In the genomic region with DNA sequence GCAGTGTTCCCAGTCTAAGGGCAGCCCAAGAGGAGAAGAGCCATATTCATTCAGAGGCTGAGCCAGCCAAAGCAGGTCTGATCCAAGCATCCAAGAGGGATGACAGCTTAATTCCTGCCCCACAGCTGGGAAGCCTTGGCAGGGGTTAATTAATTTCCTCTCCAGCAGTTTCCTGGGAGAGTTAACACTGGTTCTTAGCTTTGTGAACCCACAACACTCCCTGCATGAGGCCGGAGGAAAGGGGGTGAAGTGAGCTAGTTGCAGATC, we compare ENCODE assay signal across 20 mouse cellular contexts.
DNase-seq lines count a peak whose midpoint lies in the region; ATAC-seq and TF ChIP-seq lines count a peak whose summit lies in the region.
"Had no signal": no experiment of that assay in that cellular context is flagged by ENCODE, and none has a peak within 500 bp of the region (broad histone marks: within the 10 kb centered on the region; RNA-seq: fewer than 3 reads in every experiment).

No protein-coding gene starts in this region.

- H3K4me3 ChIP-seq in forebrain, embryonic 13.5 days, result no peak overlapping the region
- H3K4me3 ChIP-seq in hindbrain, embryonic 15.5 days, result no peak overlapping the region
- no peak overlapping the region for H3K4me3 ChIP-seq in midbrain, embryonic 15.5 days
- H3K4me3 ChIP-seq: erythroblast, embryonic 14.5 days; heart, embryonic 10.5 days; neural tube, embryonic 12.5 days had no signal

- no peaks in the 10 kb centered on the region for H3K27me3 ChIP-seq in forebrain, embryonic 13.5 days
- no peaks in the 10 kb centered on the region for H3K27me3 ChIP-seq in hindbrain, embryonic 15.5 days
- H3K27me3 ChIP-seq in midbrain, embryonic 15.5 days (replicated peaks), result 0 out of 2 replicates have a peak, but pooled peaks cover 2% of the 10 kb centered on the region
- H3K27me3 ChIP-seq: neural tube, embryonic 12.5 days; Patski had no signal

- no peaks in the 10 kb centered on the region for H3K36me3 ChIP-seq in forebrain, embryonic 13.5 days (ENCODE audit: poor library complexity, severe bottlenecking)
- H3K36me3 ChIP-seq in hindbrain, embryonic 15.5 days, result no peaks in the 10 kb centered on the region
- H3K36me3 ChIP-seq in midbrain, embryonic 15.5 days (replicated peaks), result no peaks in the 10 kb centered on the region
- H3K36me3 ChIP-seq: heart, embryonic 10.5 days; neural tube, embryonic 12.5 days had no signal

- peaks cover 18% of the 10 kb centered on the region for H3K4me1 ChIP-seq in forebrain, embryonic 13.5 days
- H3K4me1 ChIP-seq in hindbrain, embryonic 15.5 days (replicated peaks), result peaks cover 15% of the 10 kb centered on the region
- peaks cover 11% of the 10 kb centered on the region for H3K4me1 ChIP-seq in midbrain, embryonic 15.5 days
- H3K4me1 ChIP-seq: heart, embryonic 10.5 days had no signal

- ATAC-seq in forebrain, embryonic 13.5 days, result peak; percentile 33; the same call in 1 of the 2 replicates
- no peak for ATAC-seq in hindbrain, embryonic 15.5 days (ENCODE audit: low FRiP score, low read depth)
- ATAC-seq in midbrain, embryonic 15.5 days (replicated peaks), result peak; percentile 72
- ATAC-seq in megakaryocyte-erythroid progenitor cell, adult 5-6 weeks (replicated peaks; ENCODE audit: low FRiP score, low TSS enrichment, poor library complexity, severe bottlenecking), result no peak
- ATAC-seq: activated CD4-positive, CD25-positive, alpha-beta regulatory T cell, adult 4 months; liver, postnatal 0 days; Patski had no signal

- peak; percentile 60 for DNase-seq in brain, embryonic 14.5 days (ENCODE audit: low read depth)
- DNase-seq in heart, postnatal 4 days, result no peak
- DNase-seq in adrenal gland, adult 8-10 months, result no peak
- DNase-seq: adrenal gland, postnatal 36 days; cerebellum, postnatal 14 days; heart, postnatal 10 days; kidney, postnatal 4 days; liver; liver, postnatal 0 days; lung, postnatal 36 days; thymus, postnatal 4 days had no signal

- no peak overlapping the region for H3K9ac ChIP-seq in forebrain, embryonic 13.5 days
- no peak overlapping the region for H3K9ac ChIP-seq in hindbrain, embryonic 15.5 days
- H3K9ac ChIP-seq in midbrain, embryonic 15.5 days, result no peak overlapping the region
- H3K9ac ChIP-seq: liver, postnatal 0 days; neural tube, embryonic 12.5 days had no signal

- no peaks in the 10 kb centered on the region for H3K9me3 ChIP-seq in forebrain, embryonic 13.5 days (replicated peaks)
- H3K9me3 ChIP-seq in hindbrain, embryonic 15.5 days, result no peaks in the 10 kb centered on the region
- no peaks in the 10 kb centered on the region for H3K9me3 ChIP-seq in midbrain, embryonic 15.5 days
- H3K9me3 ChIP-seq: heart, embryonic 10.5 days; neural tube, embryonic 12.5 days had no signal

- no peak for TF ChIP-seq CTCF in brain, embryonic 14.5 days (IDR thresholded peaks at IDR 0.05; ENCODE audit: borderline replicate concordance, extremely low read depth, insufficient read depth, insufficient read length)

- 0% methylated on average over 1 of the region's 1 CpGs for WGBS in forebrain, embryonic 13.5 days
- WGBS in hindbrain, embryonic 15.5 days, result 0% methylated on average over 1 of the region's 1 CpGs
- 10% methylated on average over 1 of the region's 1 CpGs for WGBS in midbrain, embryonic 15.5 days

- no peak overlapping the region for H3K27ac ChIP-seq in forebrain, embryonic 13.5 days
- 0 out of 2 replicates have a peak overlapping the region, but pooled peaks have one; percentile 8 for H3K27ac ChIP-seq in hindbrain, embryonic 15.5 days (replicated peaks)
- H3K27ac ChIP-seq in midbrain, embryonic 15.5 days, result peak overlapping the region; percentile 27; the same call in 1 of the 2 replicates
- H3K27ac ChIP-seq: heart, embryonic 10.5 days; neural tube, embryonic 12.5 days had no signal

- no peak overlapping the region for H3K4me2 ChIP-seq in forebrain, embryonic 13.5 days
- H3K4me2 ChIP-seq in hindbrain, embryonic 15.5 days, result no peak overlapping the region
- H3K4me2 ChIP-seq in midbrain, embryonic 15.5 days, result no peak overlapping the region
- H3K4me2 ChIP-seq: neural tube, embryonic 12.5 days had no signal

- no peak for TF ChIP-seq POLR2A in brain, embryonic 14.5 days (IDR thresholded peaks at IDR 0.05; ENCODE audit: borderline replicate concordance, extremely low read depth, insufficient read depth, insufficient read length, poor library complexity, severe bottlenecking)

Comparison
In these comparisons a context has a peak if more than half of its experiments do, and no peak if none do; other contexts are left out.
1. ATAC-seq: peak in forebrain, embryonic 13.5 days (single experiment) and midbrain, embryonic 15.5 days (single experiment); none in hindbrain, embryonic 15.5 days (single experiment) and megakaryocyte-erythroid progenitor cell, adult 5-6 weeks (single experiment).